Mouse (Mus musculus): ENCODE data around the gene Smim24.

Smim24 gene

GRCm38 (mm10) chr10:81434361-81435263 is 41.8 kb downstream of the Smim24 start:
- peak; percentile 10 to 16 for DNase-seq (ENCODE audit: low spot score in 2 of 2)

GRCm38 (mm10) chr10:81435436-81435835 is 42.6 kb downstream of the Smim24 start:
- peak; percentile 57 to 75 for DNase-seq (ENCODE audit: low spot score in 2 of 2)

- no peak for DNase-seq (ENCODE audit: low spot score in 2 of 2)
Measured at GRCm38 (mm10) chr10:81441019-81441418, 48.2 kb downstream of the Smim24 start.

Measured in frontal cortex, postnatal 14 days (tissue).